Mouse (Mus musculus) limb, embryonic 12.5 days (tissue): ENCODE measurements around the gene D10Jhu81e. TPM values are rescaled to one million over a fixed set of nuclear protein-coding genes. Genes with fewer than 3 reads are reported as not detected.
"Not testable (repeated sequence)": the region's sequence is repeated elsewhere in the genome, so short reads cannot be mapped to it uniquely, and the experiment has no call there.

Experiments used
- ATAC-seq: fragments of 200-750 bp; cut with Nextera tagmentation; 2 replicates; pipeline ENCODE4 v1.8.0; 2017; ENCODE audit warnings: low read depth, moderate TSS enrichment; ENCODE audit not compliant: insufficient number of reproducible peaks, insufficient read depth, low FRiP score, low TSS enrichment
- H3K27ac ChIP-seq: fragments of 300-500 bp; sonication (generic); 2 replicates; pipeline ENCODE4 v1.5.1; 2016; ENCODE audit warnings: mild to moderate bottlenecking, moderate library complexity
- H3K27me3 ChIP-seq: fragments of 300-500 bp; sonication (generic); 2 replicates; pipeline ENCODE4 v1.6.1; 2016; ENCODE audit warnings: mild to moderate bottlenecking, moderate library complexity
- H3K36me3 ChIP-seq: fragments of 300-500 bp; sonication (generic); 2 replicates; pipeline ENCODE4 v1.6.1; 2016; ENCODE audit warnings: mild to moderate bottlenecking, moderate library complexity
- H3K4me1 ChIP-seq: fragments of 300-500 bp; sonication (generic); replicated peaks from 2 replicates; pipeline ENCODE4 v1.6.1; 2016
- H3K4me2 ChIP-seq: fragments of 300-500 bp; sonication (generic); 2 replicates; pipeline ENCODE4 v1.6.1; 2016; ENCODE audit warnings: mild to moderate bottlenecking, moderate library complexity
- H3K4me3 ChIP-seq: fragments of 300-500 bp; sonication (generic); replicated peaks from 2 replicates; pipeline ENCODE4 v1.5.1; 2016; ENCODE audit warnings: mild to moderate bottlenecking
- H3K9ac ChIP-seq: fragments of 300-500 bp; sonication (generic); replicated peaks from 2 replicates; pipeline ENCODE4 v1.6.1; 2016; ENCODE audit warnings: mild to moderate bottlenecking, moderate library complexity
- H3K9me3 ChIP-seq: fragments of 300-500 bp; sonication (generic); 2 replicates; pipeline ENCODE4 v1.6.1; 2016; ENCODE audit warnings: mild to moderate bottlenecking, moderate library complexity
- WGBS: fragments of 180-500 bp; shearing (Covaris S2); methylation state at CpG from one replicate; pipeline ENCODE4 v1.1.7; 2016; 5-methylcytosine and 5-hydroxymethylcytosine counted together
- polyA plus RNA-seq: library from polyadenylated mRNA; unstranded; fragments of >200 nt; fragmentation: Nextera tagmentation; extraction: Ambion mirVana; gene quantifications from 2 replicates; pipeline ENCODE4 v1.2.1, GENCODE M21; 2016

D10Jhu81e gene
- polyA plus RNA-seq = 30.9 and 34.0 TPM in 2 replicates

GRCm38 (mm10) chr10:78169281-78170042 is at the start of gene D10Jhu81e:
TSS of gene D10Jhu81e (minus strand) at chr10:78169782.
- ATAC-seq = peak; percentile 91
- peak within 1 kb of the TSS; percentile 80 for H3K4me3 ChIP-seq
- peaks cover 72% of the 10 kb centered on the region for H3K36me3 ChIP-seq
- H3K27ac ChIP-seq = peak within 1 kb of the TSS; percentile 69
- no peaks in the 10 kb centered on the region for H3K9me3 ChIP-seq
- peaks cover 11% of the 10 kb centered on the region for H3K4me1 ChIP-seq
- 2% methylated on average over 50 of the region's 50 CpGs for WGBS
- peak within 1 kb of the TSS; percentile 76 for H3K9ac ChIP-seq
- peak within 1 kb of the TSS; percentile 89 for H3K4me2 ChIP-seq
- no peaks in the 10 kb centered on the region for H3K27me3 ChIP-seq

- Histone ChIP-seq H3K27me3 (no peaks in the 10 kb centered on the region), H3K4me3 (no peak overlapping the region), H3K9ac (no peak overlapping the region), H3K36me3 (peaks cover 88% of the 10 kb centered on the region), H3K4me2 (no peak overlapping the region), H3K9me3 (no peaks in the 10 kb centered on the region), H3K27ac (no peak overlapping the region), H3K4me1 (no peaks in the 10 kb centered on the region)
- WGBS = 80% methylated on average over 6 of the region's 6 CpGs
- ATAC-seq = no peak
These were observed 49.0 kb upstream of the D10Jhu81e start for GRCm38 (mm10) chr10:78218576-78218975.

GRCm38 (mm10) chr10:78216376-78217083 is 46.9 kb upstream of the D10Jhu81e start:
- Histone ChIP-seq H3K4me3 (no peak overlapping the region), H3K4me1 (no peaks in the 10 kb centered on the region), H3K4me2 (no peak overlapping the region), H3K36me3 (peaks cover 96% of the 10 kb centered on the region), H3K9ac (no peak overlapping the region), H3K27me3 (no peaks in the 10 kb centered on the region), H3K27ac (no peak overlapping the region), H3K9me3 (no peaks in the 10 kb centered on the region)
- WGBS = 88% methylated on average over 6 of the region's 6 CpGs
- ATAC-seq = no peak

GRCm38 (mm10) chr10:78214371-78214770 is 44.8 kb upstream of the D10Jhu81e start:
- H3K36me3 ChIP-seq = peaks cover 96% of the 10 kb centered on the region
- no peak overlapping the region for H3K27ac ChIP-seq
- H3K4me3 ChIP-seq = no peak overlapping the region
- 96% methylated on average over 9 of the region's 9 CpGs for WGBS
- no peak overlapping the region for H3K9ac ChIP-seq
- ATAC-seq = no peak
- no peaks in the 10 kb centered on the region for H3K27me3 ChIP-seq
- no peaks in the 10 kb centered on the region for H3K9me3 ChIP-seq
- H3K4me1 ChIP-seq = no peaks in the 10 kb centered on the region
- no peak overlapping the region for H3K4me2 ChIP-seq

- Histone ChIP-seq H3K36me3 (peaks cover 95% of the 10 kb centered on the region), H3K9ac (no peak overlapping the region), H3K27me3 (no peaks in the 10 kb centered on the region), H3K4me1 (no peaks in the 10 kb centered on the region), H3K4me2 (no peak overlapping the region), H3K9me3 (no peaks in the 10 kb centered on the region), H3K27ac (no peak overlapping the region), H3K4me3 (no peak overlapping the region)
- 77% methylated on average over 6 of the region's 6 CpGs for WGBS
- no peak for ATAC-seq
These were observed 41.7 kb upstream of the D10Jhu81e start for GRCm38 (mm10) chr10:78211311-78211710.

- Histone ChIP-seq H3K4me1 (no peaks in the 10 kb centered on the region), H3K9ac (no peak overlapping the region), H3K27ac (no peak overlapping the region), H3K9me3 (no peaks in the 10 kb centered on the region), H3K36me3 (peaks cover 98% of the 10 kb centered on the region), H3K4me2 (no peak overlapping the region), H3K27me3 (no peaks in the 10 kb centered on the region), H3K4me3 (no peak overlapping the region)
- ATAC-seq = no peak
- WGBS = 92% methylated on average over 4 of the region's 4 CpGs
These were observed 31.6 kb upstream of the D10Jhu81e start for GRCm38 (mm10) chr10:78201182-78201581.

- Histone ChIP-seq H3K27ac (no peak overlapping the region), H3K36me3 (peaks cover 100% of the 10 kb centered on the region), H3K9ac (no peak overlapping the region), H3K4me1 (no peaks in the 10 kb centered on the region), H3K27me3 (no peaks in the 10 kb centered on the region), H3K4me3 (no peak overlapping the region), H3K4me2 (no peak overlapping the region), H3K9me3 (no peaks in the 10 kb centered on the region)
- 91% methylated on average over 5 of the region's 5 CpGs for WGBS
- no peak for ATAC-seq
These were observed 23.4 kb upstream of the D10Jhu81e start for GRCm38 (mm10) chr10:78192933-78193332.

GRCm38 (mm10) chr10:78186076-78186475 is 16.5 kb upstream of the D10Jhu81e start:
- not testable (repeated sequence) for H3K27ac ChIP-seq, H3K4me3 ChIP-seq, H3K9ac ChIP-seq, H3K27me3 ChIP-seq, H3K9me3 ChIP-seq, H3K4me2 ChIP-seq, ATAC-seq
- 95% methylated on average over 4 of the region's 4 CpGs for WGBS
- Histone ChIP-seq H3K36me3 (peaks cover 60% of the 10 kb centered on the region), H3K4me1 (peaks cover 14% of the 10 kb centered on the region)

GRCm38 (mm10) chr10:78185381-78185725 is 15.8 kb upstream of the D10Jhu81e start:
- H3K9me3 ChIP-seq = no peaks in the 10 kb centered on the region
- H3K4me2 ChIP-seq = peak overlapping the region; percentile 92
- WGBS = 14% methylated on average over 9 of the region's 9 CpGs
- peak; percentile 12; the same call in 1 of the 2 replicates for ATAC-seq
- H3K27me3 ChIP-seq = no peaks in the 10 kb centered on the region
- peak overlapping the region; percentile 69 for H3K4me3 ChIP-seq
- peak overlapping the region; percentile 83 for H3K27ac ChIP-seq
- H3K9ac ChIP-seq = peak overlapping the region; percentile 47
- H3K36me3 ChIP-seq = peaks cover 60% of the 10 kb centered on the region
- H3K4me1 ChIP-seq = peaks cover 14% of the 10 kb centered on the region

GRCm38 (mm10) chr10:78184531-78185380 is 15.2 kb upstream of the D10Jhu81e start, which contains the start of gene Pwp2:
TSS of gene Pwp2 (minus strand) at chr10:78185149.
- Histone ChIP-seq H3K4me2 (peak within 1 kb of the TSS; percentile 92), H3K9ac (peak within 1 kb of the TSS; percentile 66), H3K4me3 (peak within 1 kb of the TSS; percentile 69), H3K27me3 (no peaks in the 10 kb centered on the region), H3K27ac (peak within 1 kb of the TSS; percentile 83), H3K36me3 (peaks cover 60% of the 10 kb centered on the region), H3K9me3 (no peaks in the 10 kb centered on the region), H3K4me1 (peaks cover 14% of the 10 kb centered on the region)
- ATAC-seq = peak; percentile 90
- 2% methylated on average over 47 of the region's 47 CpGs for WGBS

- no peak overlapping the region for H3K9ac ChIP-seq
- H3K4me2 ChIP-seq = peak overlapping the region; percentile 92; the same call in 1 of the 2 replicates
- no peak overlapping the region for H3K27ac ChIP-seq
- no peaks in the 10 kb centered on the region for H3K9me3 ChIP-seq
- no peak for ATAC-seq
- no peaks in the 10 kb centered on the region for H3K27me3 ChIP-seq
- 81% methylated on average over 3 of the region's 3 CpGs for WGBS
- H3K4me1 ChIP-seq = peaks cover 14% of the 10 kb centered on the region
- H3K4me3 ChIP-seq = no peak overlapping the region; the same call in 1 of the 2 replicates
- H3K36me3 ChIP-seq = peaks cover 60% of the 10 kb centered on the region
These were observed 14.0 kb upstream of the D10Jhu81e start for GRCm38 (mm10) chr10:78183577-78183976.
